Mouse (Mus musculus): ENCODE results near the gene Eid1. TPM values are rescaled to one million over a fixed set of nuclear protein-coding genes. Genes with fewer than 3 reads are reported as not detected.

Eid1 gene
- polyA plus RNA-seq, 1 experiment from 2014 or later = 91.4 TPM

GRCm38 (mm10) chr2:125655391-125655790, 17.5 kb upstream of the Eid1 start:
- Histone ChIP-seq H3K9me3 (ENCODE audit: low read length) (no peaks in the 10 kb centered on the region), H3K27ac (ENCODE audit: low read length) (no peak overlapping the region), H3K4me3 (ENCODE audit: low read depth, low read length) (no peak overlapping the region), H3K27me3 (replicated peaks; ENCODE audit: insufficient read depth, low read length) (no peaks in the 10 kb centered on the region), H3K36me3 (ENCODE audit: insufficient read depth, low read length) (no peaks in the 10 kb centered on the region), H3K4me2 (replicated peaks; ENCODE audit: low read depth, low read length) (no peak overlapping the region), H3K4me1 (ENCODE audit: insufficient read depth, low read depth, low read length) (no peaks in the 10 kb centered on the region), H3K9ac (replicated peaks; ENCODE audit: low read depth) (no peak overlapping the region)
- DNase-seq (ENCODE audit: low spot score) (no peak), ATAC-seq (no peak)
- WGBS = 90% methylated on average over 9 of the region's 9 CpGs
- TF ChIP-seq CTCF (IDR thresholded peaks at IDR 0.05) = no peak
- no peak for TF ChIP-seq EP300 (IDR thresholded peaks at IDR 0.05)

- Histone ChIP-seq H3K27me3 (replicated peaks; ENCODE audit: insufficient read depth, low read length) (no peaks in the 10 kb centered on the region), H3K4me3 (ENCODE audit: low read depth, low read length) (peak overlapping the region; percentile 23; the same call in 1 of the 2 replicates), H3K4me2 (replicated peaks; ENCODE audit: low read depth, low read length) (peak overlapping the region; percentile 58), H3K36me3 (ENCODE audit: insufficient read depth, low read length) (no peaks in the 10 kb centered on the region), H3K9me3 (ENCODE audit: low read length) (no peaks in the 10 kb centered on the region), H3K27ac (ENCODE audit: low read length) (no peak overlapping the region), H3K9ac (replicated peaks; ENCODE audit: low read depth) (0 out of 2 replicates have a peak overlapping the region, but pooled peaks have one; percentile 32), H3K4me1 (ENCODE audit: insufficient read depth, low read depth, low read length) (no peaks in the 10 kb centered on the region)
- 12% methylated on average over 10 of the region's 10 CpGs for WGBS
- ATAC-seq (peak; percentile 67), DNase-seq (ENCODE audit: low spot score) (peak; percentile 92)
- TF ChIP-seq CTCF (IDR thresholded peaks at IDR 0.05) (peak; percentile 95), EP300 (IDR thresholded peaks at IDR 0.05) (no peak)
Measured at GRCm38 (mm10) chr2:125659823-125660536, 12.9 kb upstream of the Eid1 start.

- ATAC-seq (peak; percentile 50), DNase-seq (ENCODE audit: low spot score) (peak; percentile 20)
- no peak overlapping the region for H3K27ac ChIP-seq (ENCODE audit: low read length)
- H3K9ac ChIP-seq (replicated peaks; ENCODE audit: low read depth) = peak overlapping the region; percentile 32
- no peaks in the 10 kb centered on the region for H3K4me1 ChIP-seq (ENCODE audit: insufficient read depth, low read depth, low read length)
- WGBS = 22% methylated on average over 20 of the region's 20 CpGs
- TF ChIP-seq EP300 (IDR thresholded peaks at IDR 0.05) (no peak), CTCF (IDR thresholded peaks at IDR 0.05) (no peak)
- H3K9me3 ChIP-seq (ENCODE audit: low read length) = no peaks in the 10 kb centered on the region
- H3K4me2 ChIP-seq (replicated peaks; ENCODE audit: low read depth, low read length) = peak overlapping the region; percentile 58
- H3K4me3 ChIP-seq (ENCODE audit: low read depth, low read length) = peak overlapping the region; percentile 23; the same call in 1 of the 2 replicates
- H3K36me3 ChIP-seq (ENCODE audit: insufficient read depth, low read length) = no peaks in the 10 kb centered on the region
- no peaks in the 10 kb centered on the region for H3K27me3 ChIP-seq (replicated peaks; ENCODE audit: insufficient read depth, low read length)
Measured at GRCm38 (mm10) chr2:125660537-125661130, 12.3 kb upstream of the Eid1 start.

- no peak overlapping the region for H3K4me3 ChIP-seq (ENCODE audit: low read depth, low read length)
- no peak for TF ChIP-seq CTCF (IDR thresholded peaks at IDR 0.05)
- no peak for TF ChIP-seq EP300 (IDR thresholded peaks at IDR 0.05)
- no peaks in the 10 kb centered on the region for H3K36me3 ChIP-seq (ENCODE audit: insufficient read depth, low read length)
- H3K4me1 ChIP-seq (ENCODE audit: insufficient read depth, low read depth, low read length) = no peaks in the 10 kb centered on the region
- ATAC-seq (no peak), DNase-seq (ENCODE audit: low spot score) (no peak)
- H3K27ac ChIP-seq (ENCODE audit: low read length) = no peak overlapping the region
- no peak overlapping the region; the same call in 1 of the 2 replicates for H3K9ac ChIP-seq (replicated peaks; ENCODE audit: low read depth)
- H3K4me2 ChIP-seq (replicated peaks; ENCODE audit: low read depth, low read length) = peak overlapping the region; percentile 58
- no peaks in the 10 kb centered on the region for H3K9me3 ChIP-seq (ENCODE audit: low read length)
- H3K27me3 ChIP-seq (replicated peaks; ENCODE audit: insufficient read depth, low read length) = no peaks in the 10 kb centered on the region
- WGBS = 36% methylated on average over 4 of the region's 4 CpGs
Measured at GRCm38 (mm10) chr2:125661156-125661555, 11.7 kb upstream of the Eid1 start.

GRCm38 (mm10) chr2:125662517-125662916, 10.4 kb upstream of the Eid1 start:
- no peak overlapping the region for H3K4me3 ChIP-seq (ENCODE audit: low read depth, low read length)
- H3K4me2 ChIP-seq (replicated peaks; ENCODE audit: low read depth, low read length) = no peak overlapping the region
- TF ChIP-seq CTCF (IDR thresholded peaks at IDR 0.05) (no peak), EP300 (IDR thresholded peaks at IDR 0.05) (no peak)
- DNase-seq (ENCODE audit: low spot score) (no peak), ATAC-seq (no peak)
- no peaks in the 10 kb centered on the region for H3K9me3 ChIP-seq (ENCODE audit: low read length)
- no peak overlapping the region for H3K27ac ChIP-seq (ENCODE audit: low read length)
- H3K27me3 ChIP-seq (replicated peaks; ENCODE audit: insufficient read depth, low read length) = no peaks in the 10 kb centered on the region
- no peaks in the 10 kb centered on the region for H3K4me1 ChIP-seq (ENCODE audit: insufficient read depth, low read depth, low read length)
- no peaks in the 10 kb centered on the region for H3K36me3 ChIP-seq (ENCODE audit: insufficient read depth, low read length)
- no peak overlapping the region for H3K9ac ChIP-seq (replicated peaks; ENCODE audit: low read depth)
- 87% methylated on average over 3 of the region's 3 CpGs for WGBS

GRCm38 (mm10) chr2:125665213-125665612, 7.7 kb upstream of the Eid1 start:
- H3K27ac ChIP-seq (ENCODE audit: low read length) = no peak overlapping the region
- H3K36me3 ChIP-seq (ENCODE audit: insufficient read depth, low read length) = no peaks in the 10 kb centered on the region
- DNase-seq (ENCODE audit: low spot score) = no peak
- WGBS = 89% methylated on average over 5 of the region's 5 CpGs
- no peak for ATAC-seq
- no peak overlapping the region for H3K4me3 ChIP-seq (ENCODE audit: low read depth, low read length)
- no peaks in the 10 kb centered on the region for H3K9me3 ChIP-seq (ENCODE audit: low read length)
- TF ChIP-seq EP300 (IDR thresholded peaks at IDR 0.05) (no peak), CTCF (IDR thresholded peaks at IDR 0.05) (no peak)
- no peaks in the 10 kb centered on the region for H3K4me1 ChIP-seq (ENCODE audit: insufficient read depth, low read depth, low read length)
- no peaks in the 10 kb centered on the region for H3K27me3 ChIP-seq (replicated peaks; ENCODE audit: insufficient read depth, low read length)
- H3K9ac ChIP-seq (replicated peaks; ENCODE audit: low read depth) = no peak overlapping the region
- no peak overlapping the region for H3K4me2 ChIP-seq (replicated peaks; ENCODE audit: low read depth, low read length)

All from lung, postnatal 0 days (tissue).